Mouse (Mus musculus) embryonic fibroblast, embryonic 13.5 days (primary cell): ENCODE results near the gene Ttc26.

Experiments used
- CTCF ChIP-seq: IDR thresholded peaks from 2 replicates; pipeline ENCODE4 v1.5.1; 2011; ENCODE audit warnings: mild to moderate bottlenecking, control low read depth, low read length, moderate library complexity, borderline replicate concordance; ENCODE audit not compliant: insufficient read depth
- POLR2A ChIP-seq: IDR thresholded peaks from 2 replicates; pipeline ENCODE4 v1.6.1; 2011; ENCODE audit warnings: low read depth, mild to moderate bottlenecking, control low read depth, low read length, moderate library complexity

DNA sequence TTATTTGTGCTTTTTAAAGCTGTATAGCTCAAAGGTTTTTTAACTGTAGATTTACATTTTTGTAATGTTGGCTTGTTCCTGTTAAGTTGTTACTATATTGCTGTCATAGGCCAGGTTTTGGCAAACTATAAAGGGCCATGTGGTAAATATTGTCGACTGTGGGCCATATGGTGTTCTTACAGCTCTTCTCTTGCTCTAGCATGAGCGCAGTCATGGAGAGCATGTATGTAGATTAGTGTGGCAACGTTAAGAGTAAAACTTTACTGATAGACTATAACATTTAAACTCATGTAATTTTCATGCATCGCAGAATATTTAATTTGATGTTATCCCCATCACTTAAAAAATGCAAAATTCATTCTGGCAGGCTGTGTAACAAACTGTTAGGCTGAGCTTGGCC lies 71.8 kb downstream of the Ttc26 start:
- TF ChIP-seq CTCF (no peak), POLR2A (no peak)
